Mouse (Mus musculus): ENCODE results near the gene Fastkd1.
A peak's percentile ranks its signal among the peaks of the same experiment; 100 is the strongest.

DNA sequence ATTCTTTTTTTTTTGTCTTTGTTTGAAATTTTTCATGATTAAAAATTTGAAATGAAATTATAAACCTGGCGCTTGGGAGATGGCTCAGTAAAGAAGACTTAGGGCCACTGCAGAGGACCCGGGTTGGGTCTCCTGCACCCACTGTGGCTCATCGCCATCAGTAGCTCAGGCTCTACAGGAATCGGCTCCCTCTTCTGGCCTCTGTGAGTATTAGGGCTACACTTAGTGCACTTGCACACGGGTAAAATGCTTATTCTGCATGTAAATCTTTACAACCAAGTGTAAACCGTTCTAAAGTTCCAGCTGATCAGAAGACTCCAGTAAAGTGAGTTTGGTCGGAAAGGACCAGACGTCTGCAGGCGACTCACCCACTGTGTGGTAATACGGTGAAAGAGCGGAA, 19.8 kb downstream of the Fastkd1 start:
- no peak for TF ChIP-seq USF1 (IDR thresholded peaks at IDR 0.05; ENCODE audit: low read depth, low read length)
- peak; percentile 19 to 42 (median 42) for TF ChIP-seq CTCF (IDR thresholded peaks at IDR 0.05 in 2 of 3, conservative IDR thresholded peaks at IDR 0.05 in 1 of 3; ENCODE audit: control insufficient read depth in 1 of 3, insufficient read depth in 1 of 3, low read depth in 2 of 3, low read length in 3 of 3, poor library complexity in 1 of 3, severe bottlenecking in 1 of 3)
- TF ChIP-seq POLR2A (IDR thresholded peaks at IDR 0.05; ENCODE audit: control insufficient read depth in 1 of 2, insufficient read depth in 1 of 2, low read depth in 1 of 2, low read length in 2 of 2, poor library complexity in 1 of 2): no peak
- peak; percentile 36 for TF ChIP-seq SMC3 (IDR thresholded peaks at IDR 0.05; ENCODE audit: low read depth, low read length)
- TF ChIP-seq KAT2A (conservative IDR thresholded peaks at IDR 0.05; ENCODE audit: low read depth, low read length): no peak
- no peak for TF ChIP-seq NELFE (IDR thresholded peaks at IDR 0.05; ENCODE audit: low read depth, low read length)
- no peak for TF ChIP-seq ELF1 (IDR thresholded peaks at IDR 0.05; ENCODE audit: low read depth, low read length)

Measured in MEL (cell line).